Mouse (Mus musculus): ENCODE data around the gene C8a. TPM values are rescaled to one million over a fixed set of nuclear protein-coding genes. Genes with fewer than 3 reads are reported as not detected.

C8a gene
- polyA plus RNA-seq, 1 experiment from 2014 or later: 0.52 TPM

DNA sequence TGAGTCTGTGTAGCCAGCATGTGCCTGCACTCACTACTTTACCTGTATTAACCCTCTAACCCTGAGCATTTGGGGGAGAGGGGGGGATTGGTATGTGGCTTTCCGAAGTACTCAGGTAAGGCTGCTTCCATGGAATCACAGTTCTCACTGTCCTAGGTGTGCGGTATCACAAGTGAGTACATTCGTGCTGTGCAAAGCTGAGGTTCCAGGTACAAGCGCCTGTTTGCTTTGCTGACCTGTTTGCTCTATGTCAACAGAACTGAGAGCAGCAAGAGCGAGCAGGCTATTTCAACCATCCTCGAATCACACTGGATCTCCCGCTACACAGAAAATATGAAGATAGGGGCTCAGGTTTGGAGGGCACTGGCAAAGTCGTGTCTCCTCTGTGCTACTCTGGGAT lies 110.1 kb downstream of the C8a start, which contains the start of gene C8b:
Gene C8b, plus strand, starts transcription at position 253 of the 400 bp plus-strand sequence.
- H3K36me3 ChIP-seq (ENCODE audit: control insufficient read depth, insufficient read depth, low read length): no peaks in the 10 kb centered on the region
- H3K4me2 ChIP-seq (ENCODE audit: low read depth, low read length): no peak within 1 kb of the TSS
- H3K9me3 ChIP-seq (replicated peaks; ENCODE audit: control insufficient read depth, low read length): no peaks in the 10 kb centered on the region
- WGBS: 65% methylated on average over 8 of the region's 8 CpGs
- no peaks in the 10 kb centered on the region for H3K4me1 ChIP-seq (ENCODE audit: control insufficient read depth, insufficient read depth, low read length)
- H3K9ac ChIP-seq (ENCODE audit: low read length): no peak within 1 kb of the TSS
- H3K4me3 ChIP-seq (replicated peaks; ENCODE audit: low read length): no peak within 1 kb of the TSS
- no peaks in the 10 kb centered on the region for H3K27me3 ChIP-seq (ENCODE audit: control insufficient read depth, insufficient read depth, low read length)
- H3K27ac ChIP-seq (ENCODE audit: low read length): no peak within 1 kb of the TSS
- no peak for ATAC-seq (ENCODE audit: insufficient read depth, low FRiP score)

Other genes with a start within 250 kb of the C8a start
- 2.1 TPM in 2 replicates for gene C8b, start 110.1 kb downstream of the C8a start, polyA plus RNA-seq (2015; fragmentation: Nextera tagmentation; extraction: Ambion mirVana)
- gene Gm17662, start 19.1 kb downstream of the C8a start, polyA plus RNA-seq (2015; fragmentation: Nextera tagmentation; extraction: Ambion mirVana): not detected in 2 replicates
- 0.09 TPM in 1 of 2 replicates, not detected in the other for gene Fyb2, start 37.1 kb upstream of the C8a start, polyA plus RNA-seq (2015; fragmentation: Nextera tagmentation; extraction: Ambion mirVana)
- gene Prkaa2, start 233.5 kb upstream of the C8a start, polyA plus RNA-seq (2015; fragmentation: Nextera tagmentation; extraction: Ambion mirVana): 2.5 and 3.0 TPM in 2 replicates